Mouse (Mus musculus) MEL (cell line): ENCODE data around the gene Adamts14.

ENCODE experiments used
- E2F4 ChIP-seq: IDR thresholded peaks from 2 replicates; pipeline ENCODE4 v1.6.1; 2011; ENCODE audit warnings: low read depth, low read length, improper control_type of control experiment, borderline replicate concordance
- MAFK ChIP-seq: IDR thresholded peaks from 2 replicates; pipeline ENCODE4 v1.6.1; 2011; ENCODE audit warnings: low read depth, mild to moderate bottlenecking, low read length, improper control_type of control experiment, borderline replicate concordance
- NELFE ChIP-seq: IDR thresholded peaks from 2 replicates; pipeline ENCODE4 v1.6.1; 2011; ENCODE audit warnings: low read depth, low read length, improper control_type of control experiment
- POLR2A ChIP-seq, 2 experiments: IDR thresholded peaks; 2 replicates each; pipeline ENCODE4 v1.6.1; 2011 to 2012; ENCODE audit warnings: low read length in 2 of 2, mild to moderate bottlenecking in 2 of 2, control low read depth in 1 of 2, improper control_type of control experiment in 1 of 2, low read depth in 1 of 2, moderate library complexity in 1 of 2; ENCODE audit not compliant: control insufficient read depth in 1 of 2, insufficient read depth in 1 of 2, poor library complexity in 1 of 2

DNA sequence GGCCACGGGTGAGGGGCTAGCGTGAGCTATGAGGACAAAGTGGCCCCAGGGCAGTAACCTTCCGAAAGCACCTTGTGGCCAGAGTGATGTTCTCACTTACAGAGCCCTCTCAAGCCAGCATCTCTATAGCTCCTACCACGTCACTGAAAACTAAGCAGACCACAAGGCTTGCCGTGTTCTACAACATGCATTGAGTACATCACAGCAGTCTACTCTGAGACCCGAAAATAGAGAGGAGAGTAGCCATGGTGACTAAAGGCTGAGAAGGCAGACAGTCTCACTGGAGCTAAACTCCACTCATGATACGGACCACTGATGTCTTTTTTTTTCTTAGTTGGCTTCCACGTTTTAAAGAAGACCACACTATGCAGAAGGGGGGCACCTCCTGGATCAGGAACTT, 9.6 kb downstream of the Adamts14 start:
- no peak for TF ChIP-seq NELFE
- no peak for TF ChIP-seq MAFK
- TF ChIP-seq POLR2A (IDR thresholded peaks at IDR 0.05; ENCODE audit: control insufficient read depth in 1 of 2, insufficient read depth in 1 of 2, low read depth in 1 of 2, low read length in 2 of 2, poor library complexity in 1 of 2) = no peak
- TF ChIP-seq E2F4 = no peak
